Mouse (Mus musculus) embryonic fibroblast, embryonic 13.5 days (primary cell): ENCODE results near the gene B3gnt3. TPM values are rescaled to one million over a fixed set of nuclear protein-coding genes. Genes with fewer than 3 reads are reported as not detected.
"Not testable (repeated sequence)": the region's sequence is repeated elsewhere in the genome, so short reads cannot be mapped to it uniquely, and the experiment has no call there.

Experiments
- H3K27ac ChIP-seq: 2 replicates; pipeline ENCODE4 v1.5.1; 2012; ENCODE audit warnings: low read length, control low read depth, inconsistent platforms; ENCODE audit not compliant: insufficient read depth
- H3K4me1 ChIP-seq: 2 replicates; pipeline ENCODE4 v1.6.1; 2011; ENCODE audit warnings: low read length; ENCODE audit not compliant: control insufficient read depth, insufficient read depth
- H3K4me3 ChIP-seq: 2 replicates; pipeline ENCODE4 v1.5.1; 2011; ENCODE audit warnings: mild to moderate bottlenecking, control low read depth, low read length; ENCODE audit not compliant: insufficient read depth
- CTCF ChIP-seq: IDR thresholded peaks from 2 replicates; pipeline ENCODE4 v1.5.1; 2011; ENCODE audit warnings: mild to moderate bottlenecking, control low read depth, low read length, moderate library complexity, borderline replicate concordance; ENCODE audit not compliant: insufficient read depth
- POLR2A ChIP-seq: IDR thresholded peaks from 2 replicates; pipeline ENCODE4 v1.6.1; 2011; ENCODE audit warnings: low read depth, mild to moderate bottlenecking, control low read depth, low read length, moderate library complexity
- polyA plus RNA-seq: library from polyadenylated mRNA; stranded (reverse); fragments of >200 nt; gene quantifications from 2 replicates; pipeline ENCODE4 v1.2.4, GENCODE M21; 2011; ENCODE audit warnings: low read depth; ENCODE audit not compliant: missing spikeins, insufficient read length

B3gnt3 gene
- polyA plus RNA-seq: 0.67 and 1.1 TPM in 2 replicates

- Histone ChIP-seq H3K4me3 (peak within 1 kb of the TSS; percentile 28), H3K4me1 (no peaks in the 10 kb centered on the region), H3K27ac (no peak within 1 kb of the TSS)
- TF ChIP-seq CTCF (no peak), POLR2A (no peak)
Measured at GRCm38 (mm10) chr8:71701414-71702086, at the start of gene B3gnt3. Gene B3gnt3, minus strand, starts transcription at chr8:71701789.

- not testable (repeated sequence) for H3K27ac ChIP-seq, H3K4me1 ChIP-seq, H3K4me3 ChIP-seq
Measured at GRCm38 (mm10) chr8:71749321-71750075, 47.9 kb upstream of the B3gnt3 start.

GRCm38 (mm10) chr8:71747082-71747481, 45.5 kb upstream of the B3gnt3 start:
- H3K4me3 ChIP-seq, H3K27ac ChIP-seq, H3K4me1 ChIP-seq: not testable (repeated sequence)

- TF ChIP-seq POLR2A (no peak), CTCF (no peak)
- Histone ChIP-seq H3K4me1 (no peaks in the 10 kb centered on the region), H3K27ac (no peak overlapping the region), H3K4me3 (no peak overlapping the region)
Measured at GRCm38 (mm10) chr8:71745322-71745721, 43.7 kb upstream of the B3gnt3 start.

- Histone ChIP-seq H3K27ac (no peak overlapping the region), H3K4me1 (no peaks in the 10 kb centered on the region), H3K4me3 (no peak overlapping the region)
- TF ChIP-seq CTCF (no peak), POLR2A (no peak)
Measured at GRCm38 (mm10) chr8:71742783-71743182, 41.2 kb upstream of the B3gnt3 start.

GRCm38 (mm10) chr8:71741687-71742114, 40.1 kb upstream of the B3gnt3 start:
- Histone ChIP-seq H3K4me3 (no peak overlapping the region), H3K4me1 (no peaks in the 10 kb centered on the region), H3K27ac (no peak overlapping the region)
- TF ChIP-seq POLR2A (no peak), CTCF (no peak)

GRCm38 (mm10) chr8:71741226-71741625, 39.6 kb upstream of the B3gnt3 start:
- TF ChIP-seq CTCF (no peak), POLR2A (no peak)
- Histone ChIP-seq H3K4me1 (no peaks in the 10 kb centered on the region), H3K27ac (no peak overlapping the region), H3K4me3 (no peak overlapping the region)

GRCm38 (mm10) chr8:71738316-71738715, 36.7 kb upstream of the B3gnt3 start:
- H3K27ac ChIP-seq, H3K4me3 ChIP-seq, H3K4me1 ChIP-seq: not testable (repeated sequence)

- Histone ChIP-seq H3K4me3 (no peak overlapping the region), H3K27ac (no peak overlapping the region), H3K4me1 (no peaks in the 10 kb centered on the region)
- no peak for TF ChIP-seq POLR2A
- peak; percentile 45; the same call in 1 of the 2 replicates for TF ChIP-seq CTCF
Measured at GRCm38 (mm10) chr8:71731652-71732230, 30.2 kb upstream of the B3gnt3 start.

- no peak for TF ChIP-seq POLR2A
- TF ChIP-seq CTCF: no peak
- Histone ChIP-seq H3K4me3 (peak overlapping the region; percentile 18), H3K27ac (no peak overlapping the region), H3K4me1 (no peaks in the 10 kb centered on the region)
Measured at GRCm38 (mm10) chr8:71728826-71729620, 27.4 kb upstream of the B3gnt3 start.
